Mouse (Mus musculus) embryo, embryonic 9.5 days (tissue): ENCODE results near the gene Ank2.

Experiments
- DNase-seq: peaks from one replicate; pipeline ENCODE4 v3.0.0-alpha.2; 2017; ENCODE audit errors: extremely low spot score

Gene Ank2

GRCm38 (mm10) chr3:126886090-126886489 is 613.1 kb downstream of the Ank2 start:
- no peak for DNase-seq

GRCm38 (mm10) chr3:126878233-126878632 is 620.9 kb downstream of the Ank2 start:
- no peak for DNase-seq
